Mouse (Mus musculus): ENCODE results near the gene Kdsr. TPM values are rescaled to one million over a fixed set of nuclear protein-coding genes. Genes with fewer than 3 reads are reported as not detected.

Gene Kdsr
- total RNA-seq (2022), result 10 to 100 TPM; 25.5 to 28.9 (median 27.8) TPM

- peak; percentile 96 for DNase-seq (ENCODE audit: low spot score in 2 of 2)
Measured at GRCm38 (mm10) chr1:106759572-106760435, at the start of gene Kdsr. Gene Kdsr (minus strand): TSS chr1:106759727.

- DNase-seq (ENCODE audit: low spot score in 2 of 2), result no peak
Measured at GRCm38 (mm10) chr1:106799931-106800330, 40.4 kb upstream of the Kdsr start.

- no peak for DNase-seq (ENCODE audit: low spot score in 2 of 2)
Measured at GRCm38 (mm10) chr1:106799406-106799805, 39.9 kb upstream of the Kdsr start.

GRCm38 (mm10) chr1:106796987-106797779 lies 37.7 kb upstream of the Kdsr start:
- DNase-seq (ENCODE audit: low spot score in 2 of 2), result no peak

GRCm38 (mm10) chr1:106796542-106796924 lies 37.0 kb upstream of the Kdsr start, which contains the start of gene Vps4b:
Gene Vps4b (minus strand): TSS chr1:106796728.
- DNase-seq (ENCODE audit: low spot score in 2 of 2), result peak; percentile 90 to 92

- DNase-seq (ENCODE audit: low spot score in 2 of 2), result peak in 1 of 2 experiments; percentile 9
Measured at GRCm38 (mm10) chr1:106795634-106796541, 36.4 kb upstream of the Kdsr start.

- DNase-seq (ENCODE audit: low spot score in 2 of 2), result no peak
Measured at GRCm38 (mm10) chr1:106774896-106775295, 15.4 kb upstream of the Kdsr start.

GRCm38 (mm10) chr1:106774092-106774491 lies 14.6 kb upstream of the Kdsr start:
- no peak for DNase-seq (ENCODE audit: low spot score in 2 of 2)

GRCm38 (mm10) chr1:106768773-106769172 lies 9.2 kb upstream of the Kdsr start:
- no peak for DNase-seq (ENCODE audit: low spot score in 2 of 2)

GRCm38 (mm10) chr1:106765771-106766170 lies 6.2 kb upstream of the Kdsr start:
- DNase-seq (ENCODE audit: low spot score in 2 of 2), result no peak

- no peak for DNase-seq (ENCODE audit: low spot score in 2 of 2)
Measured at GRCm38 (mm10) chr1:106764846-106765245, 5.3 kb upstream of the Kdsr start.

GRCm38 (mm10) chr1:106764281-106764680 lies 4.8 kb upstream of the Kdsr start:
- DNase-seq (ENCODE audit: low spot score in 2 of 2), result no peak

- DNase-seq (ENCODE audit: low spot score in 2 of 2), result no peak
Measured at GRCm38 (mm10) chr1:106760750-106761149, 1.2 kb upstream of the Kdsr start.

GRCm38 (mm10) chr1:106758734-106759571 lies 574 bp downstream of the Kdsr start:
- DNase-seq (ENCODE audit: low spot score in 2 of 2), result peak in 1 of 2 experiments; percentile 31

GRCm38 (mm10) chr1:106756633-106757032 lies 2.9 kb downstream of the Kdsr start:
- DNase-seq (ENCODE audit: low spot score in 2 of 2), result no peak

- DNase-seq (ENCODE audit: low spot score in 2 of 2), result no peak
Measured at GRCm38 (mm10) chr1:106752013-106752412, 7.5 kb downstream of the Kdsr start.

- DNase-seq (ENCODE audit: low spot score in 2 of 2), result no peak
Measured at GRCm38 (mm10) chr1:106750656-106751055, 8.9 kb downstream of the Kdsr start.

- DNase-seq (ENCODE audit: low spot score in 2 of 2), result no peak
Measured at GRCm38 (mm10) chr1:106748555-106749315, 10.8 kb downstream of the Kdsr start.

- no peak for DNase-seq (ENCODE audit: low spot score in 2 of 2)
Measured at GRCm38 (mm10) chr1:106742980-106743379, 16.5 kb downstream of the Kdsr start.

GRCm38 (mm10) chr1:106740735-106741134 lies 18.8 kb downstream of the Kdsr start:
- no peak for DNase-seq (ENCODE audit: low spot score in 2 of 2)

Data from layer of hippocampus, adult 8-10 months (tissue).